Mouse (Mus musculus) E14TG2a.4 (cell line): ENCODE data around the gene Tmem184b.
A peak's percentile ranks its signal among the peaks of the same experiment; 100 is the strongest.

Experiments used
- H3K27me3 ChIP-seq: 2 replicates; pipeline ENCODE4 v1.6.1; 2014; ENCODE audit warnings: low read length, control low read depth; ENCODE audit not compliant: insufficient read depth
- H3K36me3 ChIP-seq: 2 replicates; pipeline ENCODE4 v1.6.1; 2014; ENCODE audit warnings: low read length, control low read depth; ENCODE audit not compliant: insufficient read depth
- H3K4me1 ChIP-seq: replicated peaks from 2 replicates; pipeline ENCODE4 v1.6.1; 2014; ENCODE audit warnings: low read depth, low read length, control low read depth
- H3K4me3 ChIP-seq: replicated peaks from 2 replicates; pipeline ENCODE4 v1.5.1; 2014; ENCODE audit warnings: mild to moderate bottlenecking, low read length
- H3K9me3 ChIP-seq: 2 replicates; pipeline ENCODE4 v1.6.1; 2014; ENCODE audit warnings: low read length, control low read depth
- CTCF ChIP-seq: conservative IDR thresholded peaks from 2 replicates; pipeline ENCODE4 v1.5.1; 2014; ENCODE audit warnings: low read length
- NANOG ChIP-seq: IDR thresholded peaks from 2 replicates; pipeline ENCODE4 v1.6.1; 2014; ENCODE audit warnings: borderline replicate concordance, low read length, mixed read lengths
- POU5F1 ChIP-seq: IDR thresholded peaks from 2 replicates; pipeline ENCODE4 v1.6.1; 2014; ENCODE audit warnings: low read length, borderline replicate concordance

Gene Tmem184b

DNA sequence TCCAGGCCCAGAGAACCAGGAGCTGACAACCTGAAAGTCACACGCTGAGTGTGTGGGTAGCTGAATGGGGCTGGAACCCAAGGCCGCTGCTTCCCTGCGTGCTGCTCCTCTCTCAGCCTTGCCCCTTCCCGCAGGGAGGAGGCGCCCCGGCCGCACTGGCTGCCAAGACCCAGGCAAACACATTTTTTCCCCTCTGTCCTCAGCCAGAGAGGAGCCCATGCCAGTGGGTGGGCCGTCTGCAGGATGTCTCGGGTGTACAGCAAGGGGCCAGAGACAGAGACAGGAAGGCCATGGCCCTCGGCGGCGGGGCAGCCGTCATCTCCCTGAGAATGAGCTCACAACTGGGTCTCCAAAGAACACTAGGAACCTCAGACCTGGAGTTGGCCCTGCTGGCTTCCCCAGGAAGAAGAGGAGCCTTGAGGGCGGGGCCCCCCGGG lies 52.0 kb downstream of the Tmem184b start:
- peak overlapping the region; percentile 58 for H3K4me3 ChIP-seq
- peaks cover 80% of the 10 kb centered on the region for H3K4me1 ChIP-seq
- H3K36me3 ChIP-seq = peaks cover 18% of the 10 kb centered on the region
- TF ChIP-seq NANOG (no peak), POU5F1 (no peak), CTCF (no peak)
- H3K9me3 ChIP-seq = no peaks in the 10 kb centered on the region
- peaks cover 28% of the 10 kb centered on the region for H3K27me3 ChIP-seq

DNA sequence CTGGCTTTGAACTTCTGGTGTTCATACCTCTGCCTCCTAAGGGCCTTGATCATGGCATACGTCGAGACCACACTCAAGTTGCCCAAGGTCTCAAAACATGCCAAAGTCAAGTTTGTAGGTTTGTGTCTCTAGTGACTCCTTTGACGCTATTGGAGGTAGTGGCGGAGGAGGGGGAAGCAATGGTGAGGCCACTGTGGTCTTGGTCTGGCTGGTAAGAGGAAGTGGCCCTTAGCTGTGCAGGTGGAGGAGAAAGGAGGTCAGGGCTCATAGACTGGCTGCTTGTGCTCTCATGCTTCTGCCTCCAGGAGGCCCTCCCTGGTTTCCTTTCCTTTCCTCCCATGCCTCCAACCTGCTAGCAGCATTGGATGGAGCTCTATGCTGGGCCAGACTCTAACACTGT lies 52.5 kb downstream of the Tmem184b start:
- no peak for TF ChIP-seq NANOG
- TF ChIP-seq POU5F1 = no peak
- TF ChIP-seq CTCF = no peak
- Histone ChIP-seq H3K36me3 (peaks cover 14% of the 10 kb centered on the region), H3K4me1 (peaks cover 80% of the 10 kb centered on the region)

DNA sequence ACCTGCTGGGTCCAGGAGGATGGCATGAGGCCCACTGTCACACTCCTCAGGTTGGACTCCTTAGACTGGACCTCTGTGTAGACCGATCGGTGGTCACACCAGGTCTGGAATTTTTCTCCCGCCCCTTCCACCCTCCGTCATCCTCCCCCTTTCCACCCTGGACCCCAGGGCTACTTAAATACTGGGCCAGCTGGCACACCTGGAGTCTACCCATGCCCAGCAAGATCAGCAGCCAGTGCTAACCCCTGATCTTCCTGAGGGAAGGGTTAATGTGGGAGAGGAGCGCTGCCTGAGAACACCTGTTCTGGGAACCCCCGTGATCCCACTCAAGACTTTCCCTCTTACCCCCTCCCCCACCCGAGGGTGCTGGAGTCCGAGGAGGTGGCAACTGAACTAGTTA lies 54.7 kb downstream of the Tmem184b start:
- TF ChIP-seq NANOG (no peak), CTCF (no peak), POU5F1 (no peak)
- Histone ChIP-seq H3K36me3 (no peaks in the 10 kb centered on the region), H3K4me1 (peaks cover 69% of the 10 kb centered on the region), H3K4me3 (peak overlapping the region; percentile 98), H3K9me3 (no peaks in the 10 kb centered on the region), H3K27me3 (peaks cover 27% of the 10 kb centered on the region)

More for the DNA sequence above, 52.5 kb downstream of the Tmem184b start:
- H3K4me3 ChIP-seq = peak overlapping the region; percentile 58
- H3K27me3 ChIP-seq = peaks cover 30% of the 10 kb centered on the region
- no peaks in the 10 kb centered on the region for H3K9me3 ChIP-seq

DNA sequence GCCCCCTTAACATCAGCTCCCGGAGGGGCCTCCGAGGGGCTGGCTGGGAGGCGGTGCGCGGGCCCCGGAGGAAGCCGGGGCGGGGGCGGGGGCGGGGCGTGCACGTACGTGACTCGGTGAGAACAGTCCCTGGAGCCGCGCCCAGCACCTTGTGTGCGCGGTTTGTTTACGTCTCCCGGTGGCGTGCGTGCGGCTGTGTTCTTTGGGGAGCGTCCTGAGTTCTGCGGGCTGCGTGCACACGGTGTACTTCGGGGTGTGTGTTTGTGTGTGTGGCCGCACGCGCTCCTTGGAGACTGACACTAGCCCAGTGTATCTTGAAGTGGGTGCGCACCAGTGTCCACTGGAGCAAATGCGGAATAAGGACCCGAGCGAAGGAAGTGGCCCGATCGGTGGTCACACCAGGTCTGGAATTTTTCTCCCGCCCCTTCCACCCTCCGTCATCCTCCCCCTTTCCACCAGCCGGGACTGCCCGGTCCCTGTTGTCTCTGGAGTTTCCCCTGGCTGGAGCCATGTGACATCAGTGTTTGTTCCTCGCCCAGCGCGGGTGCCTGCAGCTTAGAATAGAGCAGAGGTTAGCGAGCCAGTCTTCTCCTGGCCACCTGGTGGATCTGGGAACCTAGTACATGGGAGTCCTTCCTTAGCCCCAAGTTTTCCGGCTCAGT lies 55.4 kb downstream of the Tmem184b start:
- peaks cover 64% of the 10 kb centered on the region for H3K4me1 ChIP-seq
- H3K4me3 ChIP-seq = peak overlapping the region; percentile 98
- no peaks in the 10 kb centered on the region for H3K9me3 ChIP-seq
- peaks cover 27% of the 10 kb centered on the region for H3K27me3 ChIP-seq
- no peaks in the 10 kb centered on the region for H3K36me3 ChIP-seq
- TF ChIP-seq NANOG = no peak
- no peak for TF ChIP-seq POU5F1
- no peak for TF ChIP-seq CTCF

DNA sequence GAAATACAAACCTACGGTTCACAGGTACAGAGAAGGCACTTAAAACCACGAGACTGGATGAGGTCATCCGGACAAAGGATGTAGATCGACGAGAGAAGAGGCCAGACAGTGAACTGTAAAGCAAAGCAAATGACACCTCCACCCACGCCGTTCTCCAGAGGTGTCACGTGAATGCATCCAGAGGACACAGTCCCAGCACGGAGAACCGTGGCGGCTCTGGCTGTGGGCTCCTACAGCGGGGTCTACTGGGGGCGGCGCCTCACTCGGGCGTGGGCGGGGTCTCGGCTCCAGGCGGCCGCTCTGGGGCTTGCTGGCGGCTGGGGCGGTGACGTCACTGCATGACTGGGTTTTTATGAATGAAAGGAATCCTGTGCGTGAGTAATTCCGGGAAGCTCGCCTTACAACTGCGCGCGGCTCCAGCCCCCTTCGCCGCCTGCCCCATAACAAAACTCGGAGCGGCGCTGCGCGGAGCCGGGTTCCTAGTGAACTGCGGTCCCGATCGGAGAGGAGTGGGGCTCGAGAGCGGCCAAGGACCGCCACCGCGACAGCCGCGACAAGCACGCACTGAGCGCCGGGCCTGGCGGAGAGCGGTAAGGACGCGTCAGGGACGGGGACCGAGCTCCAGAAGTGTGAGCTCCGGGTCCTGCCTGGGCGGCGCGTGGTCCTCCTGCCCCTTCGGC lies 56.1 kb downstream of the Tmem184b start:
- Histone ChIP-seq H3K4me1 (peaks cover 63% of the 10 kb centered on the region), H3K9me3 (no peaks in the 10 kb centered on the region), H3K36me3 (no peaks in the 10 kb centered on the region), H3K4me3 (peak overlapping the region; percentile 98), H3K27me3 (peaks cover 27% of the 10 kb centered on the region)
- TF ChIP-seq POU5F1 (no peak), CTCF (no peak), NANOG (no peak)

DNA sequence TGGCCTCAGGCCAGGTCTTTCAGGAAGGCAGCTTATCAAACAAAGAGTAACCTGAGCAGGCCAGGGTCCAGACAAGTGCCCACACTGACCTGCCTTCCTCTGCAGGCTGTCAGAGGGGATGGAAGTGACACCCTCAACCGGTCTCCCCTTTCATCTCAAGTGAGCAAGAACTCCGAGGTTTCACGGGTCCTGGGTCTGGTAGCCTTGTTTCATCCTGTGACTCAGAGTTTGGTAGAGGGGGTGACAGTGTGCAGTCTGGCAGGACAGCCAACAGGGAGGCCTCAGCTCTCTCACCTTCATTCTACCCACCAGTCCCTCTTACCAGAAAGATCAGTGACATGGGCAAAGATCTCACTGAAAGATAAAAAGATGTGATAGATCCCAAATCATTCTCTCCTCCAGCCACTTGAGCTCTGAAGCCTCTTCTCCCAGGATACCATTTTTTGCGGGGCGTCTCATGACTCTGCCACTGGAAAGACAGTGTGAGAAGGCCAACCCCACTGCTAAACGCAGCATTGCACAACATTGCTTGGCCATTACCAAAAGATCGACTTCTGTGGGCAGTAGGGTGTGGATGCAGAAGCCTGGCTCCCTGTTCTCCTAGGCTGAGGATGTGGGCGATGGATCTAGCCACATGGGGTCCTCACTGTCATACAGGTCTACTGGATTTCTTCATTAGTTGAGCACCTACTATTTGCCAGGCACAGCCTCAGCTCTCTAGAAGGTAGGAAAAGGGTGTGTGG lies 57.1 kb downstream of the Tmem184b start, which contains the start of gene Maff:
Gene Maff, plus strand, starts transcription at position 571 of the 743 bp plus-strand sequence.
- H3K27me3 ChIP-seq = peaks cover 27% of the 10 kb centered on the region
- no peaks in the 10 kb centered on the region for H3K36me3 ChIP-seq
- H3K4me1 ChIP-seq = peaks cover 53% of the 10 kb centered on the region
- H3K9me3 ChIP-seq = peaks cover 4% of the 10 kb centered on the region; the same call in 1 of the 2 replicates
- peak within 1 kb of the TSS; percentile 98 for H3K4me3 ChIP-seq
- TF ChIP-seq CTCF (no peak), POU5F1 (no peak), NANOG (no peak)

DNA sequence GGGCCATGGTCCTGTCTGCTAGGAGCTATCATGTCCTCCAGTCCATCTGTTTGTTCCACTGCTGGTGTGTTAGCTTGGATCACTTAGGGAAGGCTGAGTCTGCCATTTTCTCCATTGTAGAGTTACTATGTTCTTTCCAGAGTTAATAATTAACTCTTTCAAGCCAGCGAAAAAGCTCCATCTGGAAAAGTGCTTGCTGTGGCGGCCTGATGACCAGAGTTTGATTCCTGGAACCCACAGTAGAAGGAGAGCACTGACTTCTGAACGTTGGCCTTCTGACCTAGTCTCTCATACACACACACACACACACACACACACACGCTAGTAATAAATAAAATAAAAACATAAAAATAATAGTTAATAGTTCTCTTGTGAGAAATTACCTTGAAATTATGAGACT lies 58.7 kb downstream of the Tmem184b start:
- peaks cover 25% of the 10 kb centered on the region for H3K27me3 ChIP-seq
- TF ChIP-seq CTCF (no peak), NANOG (no peak), POU5F1 (no peak)
- H3K4me1 ChIP-seq = peaks cover 46% of the 10 kb centered on the region
- H3K9me3 ChIP-seq = peaks cover 4% of the 10 kb centered on the region; the same call in 1 of the 2 replicates
- H3K4me3 ChIP-seq = no peak overlapping the region
- no peaks in the 10 kb centered on the region for H3K36me3 ChIP-seq

DNA sequence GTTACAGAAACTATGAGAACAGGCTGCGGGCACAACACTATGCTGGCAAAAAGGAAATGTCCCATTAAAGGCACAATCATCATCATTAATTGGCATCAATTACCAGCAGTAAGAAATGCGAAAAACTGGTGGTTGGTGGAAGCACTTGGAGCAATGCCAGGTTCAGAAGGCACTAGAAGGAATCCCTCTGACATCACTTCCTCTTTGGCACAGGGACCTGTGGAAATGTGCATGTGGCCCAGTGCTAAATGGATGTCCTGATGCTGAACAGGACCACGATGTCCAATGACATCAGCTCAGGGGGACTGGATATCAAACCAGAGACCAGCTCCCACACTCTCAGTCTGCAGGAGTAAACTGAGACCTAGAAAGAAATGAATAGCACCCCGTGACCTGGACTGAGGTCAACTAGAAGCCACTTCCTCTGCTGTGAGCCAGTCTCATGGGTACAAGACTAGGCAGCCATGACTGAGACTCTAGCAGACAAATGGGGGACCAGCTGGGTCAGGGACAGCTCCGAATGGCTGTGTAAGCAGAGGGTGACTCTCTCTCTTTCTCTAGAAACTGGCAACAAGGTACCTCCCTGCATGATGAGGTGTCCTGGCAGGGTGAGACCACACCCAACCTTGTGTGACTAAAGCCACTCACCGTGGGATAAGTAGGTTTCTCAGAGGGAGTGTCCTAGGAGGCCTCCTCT lies 60.6 kb downstream of the Tmem184b start:
- Histone ChIP-seq H3K4me1 (peaks cover 33% of the 10 kb centered on the region), H3K36me3 (no peaks in the 10 kb centered on the region), H3K9me3 (peaks cover 4% of the 10 kb centered on the region; the same call in 1 of the 2 replicates), H3K27me3 (peaks cover 10% of the 10 kb centered on the region), H3K4me3 (no peak overlapping the region)
- TF ChIP-seq POU5F1 = no peak
- TF ChIP-seq NANOG = no peak
- TF ChIP-seq CTCF = no peak
